Mouse (Mus musculus) lung, postnatal 0 days (tissue): ENCODE data around the gene Gm45713.
A peak's percentile ranks its signal among the peaks of the same experiment; 100 is the strongest.

Experiments
- CTCF ChIP-seq: IDR thresholded peaks from 2 replicates; pipeline ENCODE4 v1.5.1; 2016; ENCODE audit warnings: antibody characterized with exemption, mild to moderate bottlenecking
- EP300 ChIP-seq: IDR thresholded peaks from 2 replicates; pipeline ENCODE4 v1.6.1; 2016; ENCODE audit warnings: antibody characterized with exemption, mild to moderate bottlenecking, control low read depth

- peak; percentile 41 for TF ChIP-seq CTCF
- peak; percentile 45; the same call in 1 of the 2 replicates for TF ChIP-seq EP300
These were observed 53.4 kb downstream of the Gm45713 start for GRCm38 (mm10) chr7:45082401-45083299.
